Mouse (Mus musculus): ENCODE measurements around the gene Derl2. TPM values are rescaled to one million over a fixed set of nuclear protein-coding genes. Genes with fewer than 3 reads are reported as not detected.

Derl2 gene
- total RNA-seq, 2 experiments from 2014 or later: 23.5 to 25.8 TPM

- DNase-seq (ENCODE audit: low spot score in 2 of 2): peak in 1 of 2 experiments; percentile 45
- intact Hi-C loops (cut with DNase I): loop anchor here (10.0 kb wide), 1 partner anchor 324 kb away; no protein-coding TSS in a partner anchor
Measured at GRCm38 (mm10) chr11:71001167-71001566, 18.5 kb downstream of the Derl2 start.

- DNase-seq (ENCODE audit: low spot score in 2 of 2): peak; percentile 93 to 94
- intact Hi-C loops (cut with DNase I): loop anchor here (1.0 kb wide), 1 partner anchor 70 kb away; no protein-coding TSS in a partner anchor
Measured at GRCm38 (mm10) chr11:70982557-70983228, 36.9 kb downstream of the Derl2 start, which contains the start of gene C1qbp. TSS of gene C1qbp (minus strand) at chr11:70983026.

GRCm38 (mm10) chr11:70982030-70982429 lies 37.6 kb downstream of the Derl2 start:
- intact Hi-C loops (cut with DNase I): no loop called here
- no peak for DNase-seq (ENCODE audit: low spot score in 2 of 2)

- intact Hi-C loops (cut with DNase I): no loop called here
- no peak for DNase-seq (ENCODE audit: low spot score in 2 of 2)
Measured at GRCm38 (mm10) chr11:70980751-70981510, 38.7 kb downstream of the Derl2 start.

- intact Hi-C loops (cut with DNase I): no loop called here
- DNase-seq (ENCODE audit: low spot score in 2 of 2): no peak
Measured at GRCm38 (mm10) chr11:70980232-70980631, 39.4 kb downstream of the Derl2 start.

- intact Hi-C loops (cut with DNase I): no loop called here
Measured at GRCm38 (mm10) chr11:70977293-70977692, 42.3 kb downstream of the Derl2 start.

GRCm38 (mm10) chr11:70975193-70975592 lies 44.4 kb downstream of the Derl2 start:
- DNase-seq (ENCODE audit: low spot score in 2 of 2): peak in 1 of 2 experiments; percentile 60
- intact Hi-C loops (cut with DNase I): no loop called here

More at GRCm38 (mm10) chr11:70977293-70977692, 42.3 kb downstream of the Derl2 start:
- DNase-seq (ENCODE audit: low spot score in 2 of 2): no peak

- intact Hi-C loops (cut with DNase I): no loop called here
- DNase-seq (ENCODE audit: low spot score in 2 of 2): no peak
Measured at GRCm38 (mm10) chr11:70973947-70974346, 45.7 kb downstream of the Derl2 start.

GRCm38 (mm10) chr11:70972586-70972985 lies 47.1 kb downstream of the Derl2 start:
- no peak for DNase-seq (ENCODE audit: low spot score in 2 of 2)
- intact Hi-C loops (cut with DNase I): no loop called here

- intact Hi-C loops (cut with DNase I): no loop called here
Measured at GRCm38 (mm10) chr11:70970560-70971540, 48.8 kb downstream of the Derl2 start.

GRCm38 (mm10) chr11:70969821-70970559 lies 49.7 kb downstream of the Derl2 start, which contains the start of the genes Nup88 and Rpain:
TSS of gene Nup88 (minus strand) at chr11:70969973.
TSS of gene Rpain (plus strand) at chr11:70970213.
- intact Hi-C loops (cut with DNase I): no loop called here

More at GRCm38 (mm10) chr11:70970560-70971540, 48.8 kb downstream of the Derl2 start:
- peak in 1 of 2 experiments; percentile 61 for DNase-seq (ENCODE audit: low spot score in 2 of 2)

GRCm38 (mm10) chr11:70969271-70969794 lies 50.3 kb downstream of the Derl2 start:
- intact Hi-C loops (cut with DNase I): no loop called here
- no peak for DNase-seq (ENCODE audit: low spot score in 2 of 2)

More at GRCm38 (mm10) chr11:70969821-70970559, 49.7 kb downstream of the Derl2 start, which contains the start of the genes Nup88 and Rpain:
- DNase-seq (ENCODE audit: low spot score in 2 of 2): peak; percentile 94 to 98

GRCm38 (mm10) chr11:70964222-70964907 lies 55.3 kb downstream of the Derl2 start:
- intact Hi-C loops (cut with DNase I): no loop called here

GRCm38 (mm10) chr11:70960786-70961554 lies 58.7 kb downstream of the Derl2 start:
- intact Hi-C loops (cut with DNase I): no loop called here
- DNase-seq (ENCODE audit: low spot score in 2 of 2): peak in 1 of 2 experiments; percentile 60

More at GRCm38 (mm10) chr11:70964222-70964907, 55.3 kb downstream of the Derl2 start:
- no peak for DNase-seq (ENCODE audit: low spot score in 2 of 2)

Data from left cerebral cortex, postnatal 25 days (tissue).